Mouse (Mus musculus) CD4-positive, CD25-positive, alpha-beta regulatory T cell, adult 9 weeks (primary cell): Measurements from ENCODE around the gene 1700003H04Rik. TPM values are rescaled to one million over a fixed set of nuclear protein-coding genes. Genes with fewer than 3 reads are reported as not detected.

Experiments used
- polyA plus RNA-seq: library from polyadenylated mRNA; unstranded; fragments of 100-300 nt; shearing (Covaris generic); gene quantifications from one replicate; pipeline ENCODE4 v1.2.1, GENCODE M21; 2017

1700003H04Rik gene
- polyA plus RNA-seq: not detected

GRCm38 (mm10) chr3:124581001-124581400 is at the start of gene 1700003H04Rik:
1700003H04Rik (minus strand) TSS chr3:124581101.

Other genes with a start within 250 kb of the 1700003H04Rik start
- not detected for gene 1700006A11Rik, start 155.1 kb downstream of the 1700003H04Rik start, polyA plus RNA-seq